Mouse (Mus musculus): Measurements from ENCODE around the gene Trit1. TPM values are rescaled to one million over a fixed set of nuclear protein-coding genes. Genes with fewer than 3 reads are reported as not detected.

The Trit1 gene
- polyA plus RNA-seq, 1 experiment from 2014 or later, result 27.6 TPM

GRCm38 (mm10) chr4:123092621-123093020 lies 76.2 kb downstream of the Trit1 start:
- no peaks in the 10 kb centered on the region for H3K4me1 ChIP-seq (replicated peaks)
- no peak overlapping the region for H3K4me3 ChIP-seq (replicated peaks)
- 77% methylated on average over 5 of the region's 5 CpGs for WGBS
- no peak overlapping the region for H3K27ac ChIP-seq
- H3K9me3 ChIP-seq, result no peaks in the 10 kb centered on the region
- H3K36me3 ChIP-seq, result no peaks in the 10 kb centered on the region
- H3K4me2 ChIP-seq (replicated peaks), result no peak overlapping the region
- no peaks in the 10 kb centered on the region for H3K27me3 ChIP-seq
- no peak overlapping the region for H3K9ac ChIP-seq (replicated peaks)
- ATAC-seq, result no peak

- H3K4me2 ChIP-seq (replicated peaks), result no peak overlapping the region
- H3K36me3 ChIP-seq, result no peaks in the 10 kb centered on the region
- H3K9me3 ChIP-seq, result no peaks in the 10 kb centered on the region
- H3K27ac ChIP-seq, result no peak overlapping the region
- no peaks in the 10 kb centered on the region for H3K4me1 ChIP-seq (replicated peaks)
- no peaks in the 10 kb centered on the region for H3K27me3 ChIP-seq
- no peak overlapping the region for H3K9ac ChIP-seq (replicated peaks)
- WGBS, result 69% methylated on average over 17 of the region's 17 CpGs
- H3K4me3 ChIP-seq (replicated peaks), result no peak overlapping the region
- 0 out of 2 replicates have a peak, but pooled peaks have one; percentile 27 for ATAC-seq
These were observed 76.8 kb downstream of the Trit1 start for GRCm38 (mm10) chr4:123093064-123093776.

- Histone ChIP-seq H3K36me3 (no peaks in the 10 kb centered on the region), H3K9me3 (no peaks in the 10 kb centered on the region), H3K9ac (replicated peaks) (no peak overlapping the region), H3K4me3 (replicated peaks) (no peak overlapping the region), H3K4me2 (replicated peaks) (no peak overlapping the region), H3K27me3 (no peaks in the 10 kb centered on the region), H3K4me1 (replicated peaks) (no peaks in the 10 kb centered on the region), H3K27ac (no peak overlapping the region)
- no peak for ATAC-seq
- 75% methylated on average over 9 of the region's 9 CpGs for WGBS
These were observed 77.5 kb downstream of the Trit1 start for GRCm38 (mm10) chr4:123093869-123094268.

Other genes starting within 250 kb of the Trit1 start
- 80.4 and 81.8 TPM in 2 replicates for gene Ppt1, start 180.4 kb upstream of the Trit1 start, polyA plus RNA-seq (2015; fragmentation: Nextera tagmentation; extraction: Ambion mirVana)
- 73.8 and 77.2 TPM in 2 replicates for gene Cap1, start 130.5 kb upstream of the Trit1 start, polyA plus RNA-seq (2015; fragmentation: Nextera tagmentation; extraction: Ambion mirVana)
- 31.7 and 32.5 TPM in 2 replicates for gene Mfsd2a, start 55.4 kb upstream of the Trit1 start, polyA plus RNA-seq (2015; fragmentation: Nextera tagmentation; extraction: Ambion mirVana)
- 95.2 and 101 TPM in 2 replicates for gene Mycl, start 20.9 kb upstream of the Trit1 start, polyA plus RNA-seq (2015; fragmentation: Nextera tagmentation; extraction: Ambion mirVana)
- gene Bmp8b, start 88.6 kb downstream of the Trit1 start, polyA plus RNA-seq (2015; fragmentation: Nextera tagmentation; extraction: Ambion mirVana), result 0.13 and 0.14 TPM in 2 replicates
- 0.11 and 0.14 TPM in 2 replicates for gene Oxct2b, start 99.7 kb downstream of the Trit1 start, polyA plus RNA-seq (2015; fragmentation: Nextera tagmentation; extraction: Ambion mirVana)
- 74.2 and 77.2 TPM in 2 replicates for gene Ppie, start 123.4 kb downstream of the Trit1 start, polyA plus RNA-seq (2015; fragmentation: Nextera tagmentation; extraction: Ambion mirVana)
- 14.1 and 16.5 TPM in 2 replicates for gene Hpcal4, start 166.6 kb downstream of the Trit1 start, polyA plus RNA-seq (2015; fragmentation: Nextera tagmentation; extraction: Ambion mirVana)
- gene Nt5c1a, start 184.9 kb downstream of the Trit1 start, polyA plus RNA-seq (2015; fragmentation: Nextera tagmentation; extraction: Ambion mirVana), result not detected in 2 replicates
- 5.5 and 6.6 TPM in 2 replicates for gene Heyl, start 217.0 kb downstream of the Trit1 start, polyA plus RNA-seq (2015; fragmentation: Nextera tagmentation; extraction: Ambion mirVana)
- gene Pabpc4, start 245.8 kb downstream of the Trit1 start, polyA plus RNA-seq (2015; fragmentation: Nextera tagmentation; extraction: Ambion mirVana), result 25.5 and 27.1 TPM in 2 replicates